Mouse (Mus musculus) frontal cortex, postnatal 25 days (tissue): ENCODE data around the gene Mybl2.

Experiments
- DNase-seq, 2 experiments: peaks; one replicate each; pipeline ENCODE4 v3.0.0; 2022; ENCODE audit warnings: low spot score in 2 of 2

Mybl2 gene

GRCm38 (mm10) chr2:163111413-163112201, 57.1 kb downstream of the Mybl2 start:
- DNase-seq: no peak

GRCm38 (mm10) chr2:163120626-163121352, 66.3 kb downstream of the Mybl2 start:
- DNase-seq: no peak

GRCm38 (mm10) chr2:163121353-163121660, 66.8 kb downstream of the Mybl2 start:
- DNase-seq: no peak

GRCm38 (mm10) chr2:163122319-163122718, 67.8 kb downstream of the Mybl2 start:
- DNase-seq: no peak

GRCm38 (mm10) chr2:163123496-163123895, 69.0 kb downstream of the Mybl2 start:
- DNase-seq: no peak

- DNase-seq: no peak
These were observed 76.3 kb downstream of the Mybl2 start for GRCm38 (mm10) chr2:163130837-163131236.

- DNase-seq: no peak
These were observed 77.8 kb downstream of the Mybl2 start for GRCm38 (mm10) chr2:163132314-163132713.
